23 mouse cellular contexts compared by ENCODE assay signal in genomic region chr16:86949681-86950080, GRCm38 (mm10).
"Had no signal": no experiment of that assay in that cellular context is flagged by ENCODE, and none has a peak within 500 bp of the region (broad histone marks: within the 10 kb centered on the region; RNA-seq: fewer than 3 reads in every experiment).

No protein-coding gene starts in this region.

- ATAC-seq: midbrain, embryonic 15.5 days had no signal

- DNase-seq: kidney, adult 8-10 months; kidney, postnatal 14 days; kidney, postnatal 4 days; layer of hippocampus, adult 9-11 months; liver; liver, embryonic 13.5 days; lung, adult 2 months; lung, postnatal 14 days; right cerebral cortex, adult 18-20 months; right cerebral cortex, postnatal 14 days; right cerebral cortex, postnatal 4 days; spleen, adult 18-20 months; thymus, adult 18-20 months; thymus, postnatal 36 days had no signal

- H3K4me2 ChIP-seq: kidney, embryonic 15.5 days; limb, embryonic 13.5 days; liver, embryonic 13.5 days; midbrain, embryonic 12.5 days; midbrain, embryonic 15.5 days; neural tube, embryonic 12.5 days; neural tube, embryonic 15.5 days had no signal

- H3K9ac ChIP-seq: kidney, embryonic 15.5 days; limb, embryonic 13.5 days; liver, embryonic 13.5 days; midbrain, embryonic 12.5 days; midbrain, embryonic 15.5 days; neural tube, embryonic 12.5 days; neural tube, embryonic 15.5 days had no signal

- H3K36me3 ChIP-seq: kidney, embryonic 15.5 days; limb, embryonic 10.5 days; limb, embryonic 13.5 days; liver, embryonic 13.5 days; midbrain, embryonic 12.5 days; midbrain, embryonic 15.5 days; neural tube, embryonic 12.5 days; neural tube, embryonic 15.5 days had no signal

- H3K27ac ChIP-seq: kidney, embryonic 15.5 days; layer of hippocampus, adult 2 months; limb, embryonic 10.5 days; limb, embryonic 13.5 days; liver, embryonic 13.5 days; macrophage; midbrain, embryonic 12.5 days; midbrain, embryonic 15.5 days; neural tube, embryonic 12.5 days; neural tube, embryonic 15.5 days had no signal

- H3K4me3 ChIP-seq: kidney, embryonic 15.5 days; layer of hippocampus, adult 2 months; limb, embryonic 10.5 days; limb, embryonic 13.5 days; liver, embryonic 13.5 days; midbrain, embryonic 12.5 days; midbrain, embryonic 15.5 days; neural tube, embryonic 12.5 days; neural tube, embryonic 15.5 days had no signal

- H3K4me1 ChIP-seq: kidney, embryonic 15.5 days; limb, embryonic 10.5 days; limb, embryonic 13.5 days; liver, embryonic 13.5 days; midbrain, embryonic 12.5 days; midbrain, embryonic 15.5 days; neural tube, embryonic 12.5 days; neural tube, embryonic 15.5 days had no signal

- H3K27me3 ChIP-seq: kidney, embryonic 15.5 days; limb, embryonic 13.5 days; liver, embryonic 13.5 days; midbrain, embryonic 12.5 days; midbrain, embryonic 15.5 days; neural tube, embryonic 12.5 days; neural tube, embryonic 15.5 days had no signal

- H3K9me3 ChIP-seq: kidney, embryonic 15.5 days; limb, embryonic 10.5 days; limb, embryonic 13.5 days; liver, embryonic 13.5 days; midbrain, embryonic 12.5 days; midbrain, embryonic 15.5 days; neural tube, embryonic 12.5 days; neural tube, embryonic 15.5 days had no signal
